Mouse (Mus musculus): Measurements from ENCODE around the gene 1110051M20Rik. TPM values are rescaled to one million over a fixed set of nuclear protein-coding genes. Genes with fewer than 3 reads are reported as not detected.

1110051M20Rik gene
- total and polyA plus RNA-seq, 3 experiments: 8.4 to 14.7 (median 13.2) TPM

GRCm38 (mm10) chr2:91324346-91324745 lies 120.2 kb downstream of the 1110051M20Rik start:
- Histone ChIP-seq H3K36me3 (ENCODE audit: control insufficient read depth, insufficient read depth, low read length) (no peaks in the 10 kb centered on the region), H3K4me1 (ENCODE audit: control insufficient read depth, insufficient read depth, low read length) (peaks cover 9% of the 10 kb centered on the region), H3K9ac (ENCODE audit: low read depth, low read length) (no peak overlapping the region), H3K27me3 (ENCODE audit: control insufficient read depth, insufficient read depth, low read length) (no peaks in the 10 kb centered on the region), H3K79me2 (replicated peaks; ENCODE audit: control insufficient read depth, insufficient read depth, low read length) (no peaks in the 10 kb centered on the region), H3K4me3 (no peak overlapping the region), H3K27ac (no peak overlapping the region; the same call in 1 of the 2 replicates)
- TF ChIP-seq POLR2A (IDR thresholded peaks at IDR 0.05; ENCODE audit: insufficient read depth, low read depth, low read length) (no peak), CTCF (IDR thresholded peaks at IDR 0.05) (no peak), EP300 (IDR thresholded peaks at IDR 0.05; ENCODE audit: insufficient read depth, low read depth, low read length) (no peak)
- peak in 1 of 2 experiments; percentile 22 for DNase-seq
- WGBS: 56% methylated on average over 1 of the region's 1 CpGs
- intact Hi-C loops (cut with DNase I): no loop called here

GRCm38 (mm10) chr2:91322490-91322889 lies 122.0 kb downstream of the 1110051M20Rik start:
- Histone ChIP-seq H3K4me3 (no peak overlapping the region), H3K36me3 (ENCODE audit: control insufficient read depth, insufficient read depth, low read length) (no peaks in the 10 kb centered on the region), H3K27ac (no peak overlapping the region), H3K4me1 (ENCODE audit: control insufficient read depth, insufficient read depth, low read length) (peaks cover 7% of the 10 kb centered on the region), H3K27me3 (ENCODE audit: control insufficient read depth, insufficient read depth, low read length) (no peaks in the 10 kb centered on the region), H3K79me2 (replicated peaks; ENCODE audit: control insufficient read depth, insufficient read depth, low read length) (no peaks in the 10 kb centered on the region), H3K9ac (ENCODE audit: low read depth, low read length) (no peak overlapping the region)
- intact Hi-C loops (cut with DNase I): no loop called here
- 79% methylated on average over 4 of the region's 4 CpGs for WGBS
- DNase-seq: no peak
- TF ChIP-seq POLR2A (IDR thresholded peaks at IDR 0.05; ENCODE audit: insufficient read depth, low read depth, low read length): no peak
- TF ChIP-seq CTCF (IDR thresholded peaks at IDR 0.05): no peak
- no peak for TF ChIP-seq EP300 (IDR thresholded peaks at IDR 0.05; ENCODE audit: insufficient read depth, low read depth, low read length)

- Histone ChIP-seq H3K27me3 (ENCODE audit: control insufficient read depth, insufficient read depth, low read length) (no peaks in the 10 kb centered on the region), H3K79me2 (replicated peaks; ENCODE audit: control insufficient read depth, insufficient read depth, low read length) (no peaks in the 10 kb centered on the region), H3K27ac (no peak overlapping the region), H3K4me3 (no peak overlapping the region), H3K36me3 (ENCODE audit: control insufficient read depth, insufficient read depth, low read length) (no peaks in the 10 kb centered on the region), H3K9ac (ENCODE audit: low read depth, low read length) (no peak overlapping the region), H3K4me1 (ENCODE audit: control insufficient read depth, insufficient read depth, low read length) (peaks cover 7% of the 10 kb centered on the region)
- 91% methylated on average over 2 of the region's 2 CpGs for WGBS
- TF ChIP-seq CTCF (IDR thresholded peaks at IDR 0.05) (no peak), EP300 (IDR thresholded peaks at IDR 0.05; ENCODE audit: insufficient read depth, low read depth, low read length) (no peak), POLR2A (IDR thresholded peaks at IDR 0.05; ENCODE audit: insufficient read depth, low read depth, low read length) (no peak)
- intact Hi-C loops (cut with DNase I): no loop called here
- no peak for DNase-seq
These were observed 122.6 kb downstream of the 1110051M20Rik start for GRCm38 (mm10) chr2:91321923-91322322.

- peaks cover 5% of the 10 kb centered on the region for H3K4me1 ChIP-seq (ENCODE audit: control insufficient read depth, insufficient read depth, low read length)
- WGBS: 68% methylated on average over 10 of the region's 10 CpGs
- H3K4me3 ChIP-seq: no peak overlapping the region
- no peak overlapping the region for H3K27ac ChIP-seq
- no peak for TF ChIP-seq CTCF (IDR thresholded peaks at IDR 0.05)
- no peak for DNase-seq
- intact Hi-C loops (cut with DNase I): no loop called here
- H3K27me3 ChIP-seq (ENCODE audit: control insufficient read depth, insufficient read depth, low read length): no peaks in the 10 kb centered on the region
- H3K79me2 ChIP-seq (replicated peaks; ENCODE audit: control insufficient read depth, insufficient read depth, low read length): no peaks in the 10 kb centered on the region
- H3K9ac ChIP-seq (ENCODE audit: low read depth, low read length): no peak overlapping the region
- H3K36me3 ChIP-seq (ENCODE audit: control insufficient read depth, insufficient read depth, low read length): no peaks in the 10 kb centered on the region
These were observed 123.7 kb downstream of the 1110051M20Rik start for GRCm38 (mm10) chr2:91320559-91321529.

GRCm38 (mm10) chr2:91314184-91314583 lies 130.3 kb downstream of the 1110051M20Rik start:
- no peaks in the 10 kb centered on the region for H3K79me2 ChIP-seq (replicated peaks; ENCODE audit: control insufficient read depth, insufficient read depth, low read length)
- DNase-seq: no peak
- no peak overlapping the region for H3K27ac ChIP-seq
- no peaks in the 10 kb centered on the region for H3K36me3 ChIP-seq (ENCODE audit: control insufficient read depth, insufficient read depth, low read length)
- H3K4me3 ChIP-seq: no peak overlapping the region
- no peaks in the 10 kb centered on the region for H3K27me3 ChIP-seq (ENCODE audit: control insufficient read depth, insufficient read depth, low read length)
- WGBS: 87% methylated on average over 7 of the region's 7 CpGs
- intact Hi-C loops (cut with DNase I): no loop called here
- TF ChIP-seq EP300 (IDR thresholded peaks at IDR 0.05; ENCODE audit: insufficient read depth, low read depth, low read length) (no peak), POLR2A (IDR thresholded peaks at IDR 0.05; ENCODE audit: insufficient read depth, low read depth, low read length) (no peak), CTCF (IDR thresholded peaks at IDR 0.05) (no peak)
- H3K9ac ChIP-seq (ENCODE audit: low read depth, low read length): no peak overlapping the region
- 0 out of 2 replicates have a peak, but pooled peaks cover 1% of the 10 kb centered on the region for H3K4me1 ChIP-seq (ENCODE audit: control insufficient read depth, insufficient read depth, low read length)

Data from heart, adult 2 months (tissue).